Mouse (Mus musculus) heart, embryonic 13.5 days (tissue): ENCODE results near the gene B630019K06Rik. TPM values are rescaled to one million over a fixed set of nuclear protein-coding genes. Genes with fewer than 3 reads are reported as not detected.

ENCODE experiments used
- ATAC-seq: fragments of 200-750 bp; cut with Nextera tagmentation; 2 replicates; pipeline ENCODE4 v1.8.0; 2017; ENCODE audit warnings: moderate TSS enrichment; ENCODE audit not compliant: insufficient number of reproducible peaks, low FRiP score, low TSS enrichment; ENCODE audit errors: extremely low read depth
- H3K27ac ChIP-seq: fragments of 300-500 bp; sonication (generic); replicated peaks from 2 replicates; pipeline ENCODE4 v1.5.1; 2015; ENCODE audit warnings: moderate library complexity, mild to moderate bottlenecking, inconsistent platforms
- H3K27me3 ChIP-seq: fragments of 300-500 bp; sonication (generic); replicated peaks from 2 replicates; pipeline ENCODE4 v1.6.1; 2015; ENCODE audit warnings: mild to moderate bottlenecking, inconsistent platforms
- H3K36me3 ChIP-seq: fragments of 300-500 bp; sonication (generic); 2 replicates; pipeline ENCODE4 v1.6.1; 2015; ENCODE audit warnings: mild to moderate bottlenecking, inconsistent platforms
- H3K4me1 ChIP-seq: fragments of 300-500 bp; sonication (generic); 2 replicates; pipeline ENCODE4 v1.6.1; 2015; ENCODE audit warnings: inconsistent platforms
- H3K4me2 ChIP-seq: fragments of 300-500 bp; sonication (generic); 2 replicates; pipeline ENCODE4 v1.6.1; 2015; ENCODE audit warnings: inconsistent platforms, mild to moderate bottlenecking, moderate library complexity
- H3K4me3 ChIP-seq: fragments of 300-500 bp; sonication (generic); 2 replicates; pipeline ENCODE4 v1.5.1; 2015; ENCODE audit warnings: moderate library complexity, mild to moderate bottlenecking, inconsistent platforms
- H3K9ac ChIP-seq: fragments of 300-500 bp; sonication (generic); 2 replicates; pipeline ENCODE4 v1.6.1; 2015; ENCODE audit warnings: inconsistent platforms, mild to moderate bottlenecking, moderate library complexity
- H3K9me3 ChIP-seq: fragments of 300-500 bp; sonication (generic); 2 replicates; pipeline ENCODE4 v1.6.1; 2016; ENCODE audit warnings: inconsistent platforms
- WGBS: fragments of 180-500 bp; shearing (Covaris S2); methylation state at CpG from one replicate; pipeline ENCODE4 v1.1.7; 2015; ENCODE audit warnings: mixed read lengths; 5-methylcytosine and 5-hydroxymethylcytosine counted together
- polyA plus RNA-seq: library from polyadenylated mRNA; unstranded; fragments of >200 nt; fragmentation: Nextera tagmentation; extraction: Ambion mirVana; gene quantifications from 2 replicates; pipeline ENCODE4 v1.2.1, GENCODE M21; 2015

The B630019K06Rik gene
- polyA plus RNA-seq, 1 experiment from 2014 or later: 1.5 TPM

- Histone ChIP-seq H3K36me3 (no peaks in the 10 kb centered on the region), H3K27ac (no peak overlapping the region), H3K9me3 (no peaks in the 10 kb centered on the region), H3K9ac (no peak overlapping the region), H3K4me2 (no peak overlapping the region), H3K4me3 (no peak overlapping the region), H3K4me1 (no peaks in the 10 kb centered on the region), H3K27me3 (no peaks in the 10 kb centered on the region)
- ATAC-seq: no peak
- WGBS: 43% methylated on average over 9 of the region's 9 CpGs
Measured at GRCm38 (mm10) chrX:8921813-8922607, 29.8 kb downstream of the B630019K06Rik start.

- no peak overlapping the region for H3K4me2 ChIP-seq
- H3K27me3 ChIP-seq: no peaks in the 10 kb centered on the region
- H3K27ac ChIP-seq: no peak overlapping the region
- no peak overlapping the region for H3K4me3 ChIP-seq
- no peak overlapping the region for H3K9ac ChIP-seq
- no peaks in the 10 kb centered on the region for H3K4me1 ChIP-seq
- no peaks in the 10 kb centered on the region for H3K36me3 ChIP-seq
- WGBS: 49% methylated on average over 4 of the region's 4 CpGs
- ATAC-seq: no peak
- H3K9me3 ChIP-seq: no peaks in the 10 kb centered on the region
Measured at GRCm38 (mm10) chrX:8927308-8927707, 35.1 kb downstream of the B630019K06Rik start.

- 79% methylated on average over 8 of the region's 8 CpGs for WGBS
- H3K27ac ChIP-seq: no peak overlapping the region
Measured at GRCm38 (mm10) chrX:8944041-8944440, 51.9 kb downstream of the B630019K06Rik start.

More at GRCm38 (mm10) chrX:8944041-8944440, 51.9 kb downstream of the B630019K06Rik start:
- Histone ChIP-seq H3K4me2 (no peak overlapping the region), H3K27me3 (no peaks in the 10 kb centered on the region), H3K9ac (no peak overlapping the region), H3K4me3 (no peak overlapping the region), H3K36me3 (no peaks in the 10 kb centered on the region), H3K9me3 (no peaks in the 10 kb centered on the region), H3K4me1 (no peaks in the 10 kb centered on the region)
- ATAC-seq: no peak

Other genes starting within 250 kb of the B630019K06Rik start
- not detected in 2 replicates for gene Ssxb8, start 201.5 kb upstream of the B630019K06Rik start, polyA plus RNA-seq
- gene Ssx9, start 143.9 kb upstream of the B630019K06Rik start, polyA plus RNA-seq: not detected in 2 replicates
- gene Ssxb5, start 88.7 kb upstream of the B630019K06Rik start, polyA plus RNA-seq: not detected in 2 replicates
- not detected in 2 replicates for gene Gm6592, start 48.4 kb upstream of the B630019K06Rik start, polyA plus RNA-seq
- not detected in 2 replicates for gene Gm5751, start 18.1 kb upstream of the B630019K06Rik start, polyA plus RNA-seq
- not detected in 2 replicates for gene Fthl17b, start 70.6 kb downstream of the B630019K06Rik start, polyA plus RNA-seq
- not detected in 2 replicates for gene Fthl17c, start 84.2 kb downstream of the B630019K06Rik start, polyA plus RNA-seq
- not detected in 2 replicates for gene Fthl17d, start 94.4 kb downstream of the B630019K06Rik start, polyA plus RNA-seq
- gene Fthl17e, start 141.1 kb downstream of the B630019K06Rik start, polyA plus RNA-seq: not detected in 2 replicates
- gene Fthl17f, start 170.6 kb downstream of the B630019K06Rik start, polyA plus RNA-seq: not detected in 2 replicates
- gene 4930402K13Rik, start 212.2 kb downstream of the B630019K06Rik start, polyA plus RNA-seq: not detected in 2 replicates